Mouse (Mus musculus) cortical plate, adult 2 months (tissue): ENCODE measurements around the gene Cnn2.

Source experiments
- CTCF ChIP-seq: fragments of 200-500 bp; IDR thresholded peaks from 2 replicates; pipeline ENCODE4 v1.5.1; 2011; ENCODE audit warnings: mild to moderate bottlenecking, control low read depth, low read length; ENCODE audit not compliant: insufficient read depth; ENCODE audit errors: extremely low read depth
- POLR2A ChIP-seq: fragments of 200-500 bp; IDR thresholded peaks from 2 replicates; pipeline ENCODE4 v1.6.1; 2011; ENCODE audit warnings: mild to moderate bottlenecking, low read length, control low read depth; ENCODE audit not compliant: insufficient read depth; ENCODE audit errors: extremely low read depth

DNA sequence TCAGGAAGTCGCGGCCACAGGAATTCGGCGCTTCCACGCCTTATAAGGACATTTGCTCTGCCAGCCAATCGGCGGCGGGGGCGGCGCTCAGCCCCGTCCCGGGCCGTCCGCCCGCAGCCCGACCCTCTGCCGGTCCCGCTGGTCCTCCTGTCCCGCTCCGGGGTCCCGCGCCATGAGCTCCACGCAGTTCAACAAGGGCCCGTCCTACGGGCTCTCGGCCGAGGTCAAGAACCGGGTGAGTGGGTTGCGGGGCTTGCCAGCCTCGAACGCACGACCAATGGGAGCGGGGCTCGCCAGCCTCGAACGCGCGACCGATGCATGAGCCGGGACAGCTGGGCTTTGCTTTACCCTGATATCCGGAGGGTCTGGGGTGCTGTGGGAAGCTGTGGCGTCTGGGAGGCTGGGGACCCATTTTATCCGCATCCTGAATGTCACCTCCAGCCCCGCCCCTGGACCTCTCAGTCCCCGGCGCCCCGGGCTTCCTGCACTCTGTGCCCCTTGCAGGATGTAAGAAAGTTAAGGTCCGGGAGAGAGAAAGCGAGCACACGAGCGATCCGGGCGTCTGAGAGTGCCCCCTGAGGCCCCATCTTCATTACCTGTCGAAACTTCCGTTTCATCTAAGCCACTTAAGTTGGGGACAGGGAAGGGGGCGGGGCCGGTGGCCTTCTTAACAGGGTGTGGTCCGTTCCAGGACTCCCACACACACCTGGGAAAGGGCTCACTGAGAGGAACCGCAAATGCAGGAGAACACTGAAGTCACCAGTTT is at the start of gene Cnn2:
- no peak for TF ChIP-seq CTCF
- TF ChIP-seq POLR2A: no peak
